Mouse (Mus musculus) retina, adult 2 months (tissue): Measurements from ENCODE around the gene Rhof.

Experiments
- DNase-seq: peaks from one replicate; pipeline ENCODE4 v3.0.0-alpha.2; 2012; ENCODE audit warnings: low read depth, low spot score

Gene Rhof

GRCm38 (mm10) chr5:123132308-123133071, at the start of gene Rhof:
Gene Rhof (minus strand): TSS chr5:123132692.
- no peak for DNase-seq

GRCm38 (mm10) chr5:123181536-123181935, 49.0 kb upstream of the Rhof start:
- no peak for DNase-seq

- DNase-seq, result no peak
Measured at GRCm38 (mm10) chr5:123180390-123180789, 47.9 kb upstream of the Rhof start.

- no peak for DNase-seq
Measured at GRCm38 (mm10) chr5:123178792-123179191, 46.3 kb upstream of the Rhof start.

- peak; percentile 40 for DNase-seq
Measured at GRCm38 (mm10) chr5:123171646-123172350, 39.3 kb upstream of the Rhof start.

- no peak for DNase-seq
Measured at GRCm38 (mm10) chr5:123170365-123170764, 37.9 kb upstream of the Rhof start.

- DNase-seq, result no peak
Measured at GRCm38 (mm10) chr5:123169284-123169683, 36.8 kb upstream of the Rhof start, which contains the start of gene Psmd9. Gene Psmd9 (plus strand): TSS chr5:123169413.

GRCm38 (mm10) chr5:123167591-123167990, 35.1 kb upstream of the Rhof start:
- no peak for DNase-seq

GRCm38 (mm10) chr5:123166437-123166836, 33.9 kb upstream of the Rhof start:
- no peak for DNase-seq

GRCm38 (mm10) chr5:123162942-123163341, 30.4 kb upstream of the Rhof start:
- no peak for DNase-seq

- DNase-seq, result no peak
Measured at GRCm38 (mm10) chr5:123160341-123160740, 27.8 kb upstream of the Rhof start.

- no peak for DNase-seq
Measured at GRCm38 (mm10) chr5:123159866-123160265, 27.4 kb upstream of the Rhof start.

GRCm38 (mm10) chr5:123159446-123159845, 27.0 kb upstream of the Rhof start:
- DNase-seq, result no peak

- DNase-seq, result no peak
Measured at GRCm38 (mm10) chr5:123157972-123158371, 25.5 kb upstream of the Rhof start.

- DNase-seq, result no peak
Measured at GRCm38 (mm10) chr5:123156763-123157162, 24.3 kb upstream of the Rhof start.

- DNase-seq, result no peak
Measured at GRCm38 (mm10) chr5:123155425-123155824, 22.9 kb upstream of the Rhof start.

GRCm38 (mm10) chr5:123152901-123153300, 20.4 kb upstream of the Rhof start:
- no peak for DNase-seq

GRCm38 (mm10) chr5:123151707-123152362, 19.3 kb upstream of the Rhof start:
- DNase-seq, result no peak

GRCm38 (mm10) chr5:123151077-123151476, 18.6 kb upstream of the Rhof start:
- no peak for DNase-seq

- DNase-seq, result no peak
Measured at GRCm38 (mm10) chr5:123150641-123151040, 18.1 kb upstream of the Rhof start.

GRCm38 (mm10) chr5:123149451-123150400, 17.2 kb upstream of the Rhof start:
- DNase-seq, result no peak
